Mouse (Mus musculus) testis, postnatal 10 days (tissue): ENCODE measurements around the gene Fancg.

Experiments
- DNase-seq: peaks from one replicate; pipeline ENCODE4 v3.0.0; 2021; ENCODE audit warnings: low spot score

Fancg gene

GRCm38 (mm10) chr4:43033481-43033880, 23.2 kb upstream of the Fancg start:
- no peak for DNase-seq

GRCm38 (mm10) chr4:43032501-43032900, 22.2 kb upstream of the Fancg start:
- no peak for DNase-seq

GRCm38 (mm10) chr4:43031237-43031995, 21.1 kb upstream of the Fancg start, which contains the start of gene Stoml2:
Gene Stoml2, minus strand, starts transcription at chr4:43031710.
- DNase-seq = peak; percentile 92

- peak; percentile 68 for DNase-seq
Measured at GRCm38 (mm10) chr4:43030780-43031230, 20.5 kb upstream of the Fancg start.

- DNase-seq = no peak
Measured at GRCm38 (mm10) chr4:43030352-43030751, 20.0 kb upstream of the Fancg start.

DNA sequence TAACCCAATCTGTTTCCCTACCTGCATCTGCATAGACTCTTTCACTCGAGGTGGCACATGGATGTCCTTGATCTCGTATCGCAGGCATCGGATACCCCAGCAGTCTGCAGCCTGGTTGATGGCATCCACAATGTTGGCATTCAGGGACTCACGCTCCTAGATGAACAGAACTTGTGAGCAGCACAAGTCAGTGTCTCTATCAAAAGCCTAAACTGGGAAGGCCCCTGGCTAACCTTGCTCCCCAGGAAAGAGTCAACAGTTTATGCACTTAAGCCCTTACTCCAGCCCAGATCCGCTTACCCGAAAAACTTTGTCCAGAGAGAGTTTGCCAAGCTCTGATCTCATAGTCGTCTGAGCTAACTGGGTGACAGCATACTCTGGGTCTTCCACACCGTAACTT, 19.4 kb upstream of the Fancg start:
- DNase-seq = no peak

DNA sequence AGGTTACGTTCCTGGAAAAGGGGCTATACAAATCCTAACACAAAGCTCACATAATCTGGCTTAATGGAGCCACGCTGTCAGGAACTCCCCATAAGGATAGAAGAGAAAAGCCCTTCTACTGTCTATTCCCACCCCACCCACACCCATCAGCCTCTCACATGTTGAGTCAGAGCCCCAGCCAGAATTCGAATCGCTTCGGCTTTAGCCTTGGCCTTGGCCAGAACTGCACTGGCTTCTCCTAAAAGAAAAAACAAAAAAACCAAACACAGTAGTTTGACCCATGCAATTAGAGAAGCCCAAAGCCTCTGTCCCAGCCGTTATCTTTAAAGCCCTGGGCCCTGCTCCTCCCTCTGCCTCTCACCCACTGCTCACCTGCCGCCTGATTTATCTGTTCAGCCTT, 18.8 kb upstream of the Fancg start:
- DNase-seq = no peak

- DNase-seq = peak; percentile 97
Measured at GRCm38 (mm10) chr4:43025084-43025960, 15.0 kb upstream of the Fancg start, which contains the start of gene Pigo. Gene Pigo, minus strand, starts transcription at chr4:43025819.

GRCm38 (mm10) chr4:43024673-43025072, 14.4 kb upstream of the Fancg start:
- DNase-seq = no peak

DNA sequence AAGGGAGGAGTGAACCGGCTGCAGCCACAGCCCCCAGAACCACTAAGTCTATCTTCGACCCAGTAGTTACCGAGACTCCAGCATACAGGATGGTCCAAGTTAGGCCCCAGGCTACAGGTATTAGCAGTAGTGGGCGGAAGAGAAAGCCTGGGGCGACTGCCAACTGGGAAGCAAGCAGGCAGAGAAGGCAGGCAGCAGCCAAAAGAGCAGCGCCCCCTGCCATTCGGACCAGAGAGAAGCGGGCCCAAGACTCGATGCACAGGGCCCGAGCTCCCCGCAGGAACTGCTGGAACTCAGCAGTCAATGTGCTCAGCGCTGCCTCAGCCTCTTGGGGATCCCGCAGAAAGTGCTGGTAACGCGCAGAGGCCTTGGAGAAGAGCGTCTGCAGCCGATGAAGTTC, 11.0 kb upstream of the Fancg start:
- peak; percentile 79 for DNase-seq

DNA sequence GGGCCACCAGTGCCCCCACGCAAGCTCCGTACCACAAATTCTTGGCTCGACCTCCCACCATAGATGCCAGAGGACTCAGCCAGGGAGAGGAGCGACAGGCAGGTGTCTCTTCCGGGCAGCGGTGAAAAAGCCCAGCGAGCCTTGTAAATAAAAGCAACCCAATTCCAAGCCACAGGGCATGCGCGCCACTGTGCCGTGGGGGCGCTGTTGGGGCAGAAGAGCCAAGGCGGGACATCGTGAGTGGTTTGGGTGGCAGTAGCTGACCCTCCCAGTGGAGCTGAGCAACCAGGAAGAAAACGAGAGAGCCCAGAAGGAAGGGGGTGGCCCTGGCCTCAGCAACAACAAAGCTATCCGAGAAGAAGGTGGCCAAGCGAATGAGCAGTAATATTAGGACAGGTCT, 10.6 kb upstream of the Fancg start:
- no peak for DNase-seq

DNA sequence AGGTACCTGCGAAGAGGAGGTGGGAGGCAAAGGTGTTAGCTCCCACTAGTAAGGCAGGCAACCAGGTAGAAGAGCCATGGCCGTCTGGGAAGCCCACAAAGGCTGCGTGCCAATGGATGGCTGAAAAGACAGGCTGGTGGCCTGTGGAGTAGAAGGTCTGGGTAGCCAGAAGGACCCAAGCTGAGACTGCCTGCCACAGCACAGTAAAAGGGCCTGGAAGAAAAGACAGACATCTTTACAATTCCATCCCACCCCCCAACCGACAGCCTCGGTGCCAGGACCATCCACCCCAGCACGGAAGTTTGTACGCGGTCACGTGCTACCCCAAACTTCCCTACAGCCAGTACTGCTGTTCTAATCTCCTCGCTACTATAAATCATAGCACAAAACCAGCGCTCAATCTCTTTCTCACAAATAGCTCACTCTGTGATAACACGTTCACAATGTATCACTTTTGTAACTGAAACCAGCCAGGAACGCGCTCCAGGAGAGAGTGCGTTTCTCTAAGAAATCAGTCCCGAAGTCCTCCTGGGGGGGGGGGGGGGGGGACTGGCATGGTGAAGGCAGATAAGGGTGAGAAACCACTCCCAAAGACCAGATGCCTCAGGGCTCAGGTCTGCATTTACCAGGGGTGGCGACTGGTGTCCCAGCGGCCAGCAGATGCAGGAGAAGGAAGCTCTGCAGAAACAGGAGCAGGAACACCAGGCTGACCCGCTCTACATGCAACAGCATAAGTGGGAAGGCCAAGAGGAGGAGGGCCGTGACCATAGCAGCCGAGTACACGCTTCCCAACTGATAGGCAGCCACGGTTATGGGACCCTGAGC, 9.5 kb upstream of the Fancg start:
- DNase-seq = no peak

- no peak for DNase-seq
Measured at GRCm38 (mm10) chr4:43019176-43019575, 8.9 kb upstream of the Fancg start.

DNA sequence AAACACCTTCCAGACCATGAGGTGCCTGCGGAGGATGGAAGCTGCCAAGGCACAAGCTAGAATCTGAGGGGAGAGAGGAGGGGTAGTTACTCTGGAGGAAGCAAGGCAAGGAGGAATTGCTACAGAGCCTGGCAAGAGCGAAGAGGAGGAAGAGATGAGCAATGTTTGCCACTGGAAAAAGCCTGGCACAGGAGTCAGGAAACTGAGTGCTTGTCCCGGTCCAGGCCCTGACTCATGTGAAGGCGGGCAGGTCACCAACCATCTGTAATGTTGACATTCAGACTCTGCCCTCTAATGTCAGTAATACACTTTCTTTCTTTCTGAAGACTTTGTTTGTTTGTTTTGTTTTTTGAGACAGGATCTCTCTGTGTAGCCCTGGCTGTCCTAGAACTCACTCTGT, 7.8 kb upstream of the Fancg start:
- no peak for DNase-seq

DNA sequence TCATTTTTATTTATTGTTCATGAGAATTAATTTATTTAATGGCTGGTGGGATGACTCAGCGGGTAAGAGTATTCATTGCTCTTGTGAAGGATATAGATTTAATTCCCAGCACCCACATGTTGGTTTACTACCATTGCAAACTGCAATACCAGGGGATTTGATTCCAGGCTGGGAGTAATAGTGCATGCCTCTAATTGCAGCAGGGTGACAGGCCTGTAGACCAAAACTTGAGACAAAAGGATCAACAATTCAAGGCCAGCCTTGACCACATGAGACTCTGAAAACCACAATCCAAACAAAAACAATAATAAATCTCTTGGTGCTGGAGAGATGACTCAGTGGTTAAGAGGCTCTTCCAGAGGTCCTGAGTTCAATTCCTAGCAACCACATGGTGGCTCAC, 1.8 kb upstream of the Fancg start:
- DNase-seq = no peak

DNA sequence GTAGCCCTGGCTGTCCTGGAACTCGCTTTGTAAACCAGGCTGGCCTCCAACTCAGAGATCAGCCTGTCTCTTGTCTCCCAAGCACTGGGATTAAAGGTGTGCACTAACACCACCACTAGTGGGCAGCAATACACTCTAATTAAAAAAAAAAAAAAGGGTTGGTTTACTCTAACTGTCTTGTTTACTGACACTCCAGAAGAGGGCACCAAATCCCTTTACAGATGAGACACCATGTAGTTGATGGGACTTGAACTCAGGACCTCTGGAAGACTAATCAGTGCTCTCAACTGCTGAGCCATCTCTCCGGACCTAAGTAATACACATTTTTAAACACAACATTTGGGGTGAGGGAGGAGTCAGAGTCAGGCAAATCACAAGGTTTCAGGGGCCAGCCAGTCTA, 4.5 kb downstream of the Fancg start:
- DNase-seq = no peak

DNA sequence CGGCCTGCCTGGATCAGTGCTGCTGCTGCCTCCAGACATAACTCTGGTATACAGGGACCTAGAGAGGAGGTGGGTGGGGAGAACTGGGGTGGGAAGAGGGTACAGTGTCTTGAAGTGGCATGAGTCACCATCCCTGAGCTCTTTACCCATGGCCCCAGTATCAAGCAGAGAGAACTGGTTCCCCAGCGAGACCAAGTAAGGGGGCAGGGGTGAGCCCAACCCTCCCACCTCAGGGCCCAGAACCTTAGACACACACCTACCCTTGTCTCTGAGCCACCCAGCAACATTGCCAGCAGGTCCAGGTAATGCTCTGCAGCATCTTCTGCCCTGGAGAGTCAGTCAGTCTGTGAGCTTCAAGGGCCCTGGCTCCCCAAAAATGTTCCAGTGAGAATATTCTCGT, 5.4 kb downstream of the Fancg start:
- DNase-seq = no peak

DNA sequence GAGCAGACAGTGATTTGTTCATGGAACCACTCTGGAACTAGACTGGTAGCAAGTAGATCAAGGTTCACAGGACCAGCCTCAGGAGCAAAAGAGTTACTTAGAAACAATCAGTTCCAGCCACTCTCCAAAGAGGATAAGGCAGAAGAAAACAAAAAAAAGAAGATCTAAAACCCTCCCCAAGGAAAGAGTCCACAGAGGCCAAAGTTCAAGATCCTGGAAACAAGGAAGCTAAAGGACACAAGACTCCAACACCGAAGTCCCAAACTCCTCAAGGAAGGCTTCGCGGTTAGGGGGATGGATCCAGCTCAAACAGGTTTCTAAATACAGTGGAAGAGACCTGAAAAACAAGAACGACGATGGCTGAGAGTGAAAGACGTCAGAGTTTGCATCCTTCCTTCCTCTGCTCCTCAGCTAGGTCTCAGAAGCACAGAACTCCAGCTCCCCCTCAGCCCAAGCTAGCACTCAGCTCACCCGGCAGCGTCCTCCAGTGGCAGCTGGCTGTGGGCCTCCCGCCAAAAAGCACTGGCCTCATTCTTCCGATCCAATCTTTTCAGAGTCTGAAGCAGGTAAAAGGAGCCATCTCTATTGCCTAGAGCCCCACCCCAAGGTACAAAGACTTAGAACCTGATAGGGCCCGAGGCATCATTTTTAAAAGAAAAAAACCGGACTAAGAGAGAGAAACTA, 7.4 kb downstream of the Fancg start:
- DNase-seq = peak; percentile 75

GRCm38 (mm10) chr4:43001272-43001671, 9.0 kb downstream of the Fancg start:
- DNase-seq = no peak

DNA sequence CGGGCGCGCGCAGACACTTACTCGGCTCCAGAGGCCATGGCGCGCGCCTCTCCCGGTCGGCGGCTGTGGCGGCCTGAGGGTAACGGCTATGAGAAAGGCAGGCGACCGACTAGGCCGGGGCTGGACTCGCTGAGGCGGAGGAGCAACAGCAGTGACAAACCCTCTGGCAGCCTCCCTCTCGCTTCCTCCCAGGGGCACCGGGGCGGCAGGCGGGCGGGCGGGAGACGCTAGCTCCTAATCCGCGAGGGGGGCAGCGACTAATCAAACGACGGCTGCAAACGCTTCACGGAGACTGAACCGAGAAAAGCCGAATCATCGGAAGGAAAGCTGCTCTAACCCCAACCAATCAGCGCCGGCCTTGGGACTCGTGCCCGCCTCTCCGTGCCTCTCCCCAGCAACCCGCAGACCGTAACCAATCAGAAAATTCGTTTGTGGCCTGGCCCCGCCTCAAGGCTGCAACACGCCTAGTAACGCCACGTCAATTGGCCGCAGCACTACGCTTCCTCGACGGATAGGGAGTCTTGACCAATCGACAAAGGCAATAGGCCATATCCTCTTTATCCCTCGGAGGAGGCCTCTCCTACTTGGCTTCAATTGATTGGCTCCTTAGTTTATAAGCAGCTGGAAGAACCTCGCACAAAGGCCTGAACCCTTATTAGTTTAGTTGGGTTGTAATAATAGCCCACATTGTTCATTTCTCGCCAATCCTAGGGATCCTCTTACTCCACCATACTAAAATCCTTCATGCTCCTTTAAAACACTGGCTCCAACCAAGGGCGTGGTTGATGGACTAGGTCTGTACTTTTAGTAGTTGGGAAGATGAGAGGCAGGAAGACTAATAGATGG, 9.9 kb downstream of the Fancg start, which contains the start of gene Vcp:
TSS of gene Vcp (minus strand) at position 367 of the 846 bp plus-strand sequence.
- DNase-seq = peak; percentile 99
